Mouse (Mus musculus) CD4-positive helper T cell, adult 2 months (primary cell): ENCODE results near the gene Srgap2.

Experiments used
- DNase-seq: peaks from one replicate; pipeline ENCODE4 v3.0.0-alpha.2; 2012; ENCODE audit warnings: low read depth, missing footprints, low spot score

Gene Srgap2

GRCm38 (mm10) chr1:131526371-131527270 is 531 bp downstream of the Srgap2 start:
- DNase-seq: peak; percentile 75

GRCm38 (mm10) chr1:131525586-131526271 is 1.4 kb downstream of the Srgap2 start:
- DNase-seq: peak; percentile 38

- peak; percentile 58 for DNase-seq
These were observed 2.0 kb downstream of the Srgap2 start for GRCm38 (mm10) chr1:131525101-131525585.

GRCm38 (mm10) chr1:131523794-131524193 is 3.4 kb downstream of the Srgap2 start:
- no peak for DNase-seq

- no peak for DNase-seq
These were observed 10.6 kb downstream of the Srgap2 start for GRCm38 (mm10) chr1:131516588-131516987.

- no peak for DNase-seq
These were observed 13.0 kb downstream of the Srgap2 start for GRCm38 (mm10) chr1:131514197-131514596.

- no peak for DNase-seq
These were observed 14.0 kb downstream of the Srgap2 start for GRCm38 (mm10) chr1:131513136-131513535.

GRCm38 (mm10) chr1:131511661-131512500 is 15.3 kb downstream of the Srgap2 start:
- DNase-seq: no peak

- no peak for DNase-seq
These were observed 16.0 kb downstream of the Srgap2 start for GRCm38 (mm10) chr1:131511131-131511530.

- DNase-seq: no peak
These were observed 25.5 kb downstream of the Srgap2 start for GRCm38 (mm10) chr1:131501681-131502080.

- no peak for DNase-seq
These were observed 28.9 kb downstream of the Srgap2 start for GRCm38 (mm10) chr1:131498231-131498630.

- no peak for DNase-seq
These were observed 32.9 kb downstream of the Srgap2 start for GRCm38 (mm10) chr1:131493966-131494898.

- DNase-seq: peak; percentile 16
These were observed 34.8 kb downstream of the Srgap2 start for GRCm38 (mm10) chr1:131492360-131492759.

- no peak for DNase-seq
These were observed 35.6 kb downstream of the Srgap2 start for GRCm38 (mm10) chr1:131491579-131491978.

- DNase-seq: no peak
These were observed 37.8 kb downstream of the Srgap2 start for GRCm38 (mm10) chr1:131489312-131489711.

- no peak for DNase-seq
These were observed 40.9 kb downstream of the Srgap2 start for GRCm38 (mm10) chr1:131486094-131486850.

GRCm38 (mm10) chr1:131482242-131482641 is 44.9 kb downstream of the Srgap2 start:
- DNase-seq: no peak

- DNase-seq: no peak
These were observed 45.8 kb downstream of the Srgap2 start for GRCm38 (mm10) chr1:131481391-131481790.

- DNase-seq: no peak
These were observed 48.3 kb downstream of the Srgap2 start for GRCm38 (mm10) chr1:131478770-131479305.
